Mouse (Mus musculus) hindbrain, embryonic 12.5 days (tissue): ENCODE measurements around the gene Pde7b. TPM values are rescaled to one million over a fixed set of nuclear protein-coding genes. Genes with fewer than 3 reads are reported as not detected.

Experiments
- ATAC-seq: fragments of 200-750 bp; cut with Nextera tagmentation; 2 replicates; pipeline ENCODE4 v1.8.0; 2017; ENCODE audit warnings: moderate TSS enrichment; ENCODE audit not compliant: low FRiP score
- H3K27ac ChIP-seq: fragments of 300-500 bp; sonication (generic); 2 replicates; pipeline ENCODE4 v1.5.1; 2016; ENCODE audit warnings: mild to moderate bottlenecking
- H3K27me3 ChIP-seq: fragments of 300-500 bp; sonication (generic); 2 replicates; pipeline ENCODE4 v1.6.1; 2016; ENCODE audit warnings: mild to moderate bottlenecking
- H3K36me3 ChIP-seq: fragments of 300-500 bp; sonication (generic); 2 replicates; pipeline ENCODE4 v1.6.1; 2016; ENCODE audit warnings: mild to moderate bottlenecking
- H3K4me1 ChIP-seq: fragments of 300-500 bp; sonication (generic); 2 replicates; pipeline ENCODE4 v1.6.1; 2016
- H3K4me2 ChIP-seq: fragments of 300-500 bp; sonication (generic); replicated peaks from 2 replicates; pipeline ENCODE4 v1.6.1; 2016; ENCODE audit warnings: mild to moderate bottlenecking
- H3K4me3 ChIP-seq: fragments of 300-500 bp; sonication (generic); 2 replicates; pipeline ENCODE4 v1.5.1; 2016; ENCODE audit warnings: mild to moderate bottlenecking
- H3K9ac ChIP-seq: fragments of 300-500 bp; sonication (generic); 2 replicates; pipeline ENCODE4 v1.6.1; 2016; ENCODE audit warnings: mild to moderate bottlenecking, moderate library complexity
- H3K9me3 ChIP-seq: fragments of 300-500 bp; sonication (generic); replicated peaks from 2 replicates; pipeline ENCODE4 v1.6.1; 2016; ENCODE audit warnings: mild to moderate bottlenecking
- WGBS: fragments of 180-500 bp; shearing (Covaris S2); methylation state at CpG from one replicate; pipeline ENCODE4 v1.1.7; 2016; 5-methylcytosine and 5-hydroxymethylcytosine counted together
- polyA plus RNA-seq: library from polyadenylated mRNA; unstranded; fragments of >200 nt; fragmentation: Nextera tagmentation; extraction: Ambion mirVana; gene quantifications from 2 replicates; pipeline ENCODE4 v1.2.1, GENCODE M21; 2016

Pde7b gene
- polyA plus RNA-seq, 1 experiment from 2014 or later = 6.9 TPM

DNA sequence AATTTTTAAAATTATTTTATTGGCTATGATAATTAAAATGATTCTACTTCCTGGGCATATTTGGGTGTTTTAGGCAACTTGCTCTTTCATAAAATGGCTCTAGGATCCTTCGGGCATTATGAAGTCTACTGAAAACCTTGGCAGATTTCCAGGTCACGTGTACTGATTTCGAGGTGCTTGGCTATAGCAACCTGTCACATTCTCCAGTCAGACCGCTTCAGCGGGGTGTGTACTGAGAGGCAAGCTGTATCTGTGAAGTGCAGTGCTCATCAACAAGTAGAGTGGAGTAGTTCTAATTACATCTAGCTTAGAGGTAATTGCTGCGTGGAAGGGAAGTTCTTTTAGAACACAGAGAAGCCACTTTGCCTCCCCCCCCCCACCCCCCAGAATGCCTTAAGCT, 156.2 kb downstream of the Pde7b start:
- Histone ChIP-seq H3K36me3 (no peaks in the 10 kb centered on the region), H3K4me2 (no peak overlapping the region), H3K27ac (no peak overlapping the region), H3K4me1 (no peaks in the 10 kb centered on the region), H3K9me3 (no peaks in the 10 kb centered on the region), H3K4me3 (no peak overlapping the region), H3K9ac (no peak overlapping the region), H3K27me3 (no peaks in the 10 kb centered on the region)
- WGBS = 88% methylated on average over 6 of the region's 6 CpGs
- ATAC-seq = no peak

GRCm38 (mm10) chr10:20567684-20568236, 157.1 kb downstream of the Pde7b start:
- H3K27ac ChIP-seq = no peak overlapping the region
- no peaks in the 10 kb centered on the region for H3K4me1 ChIP-seq
- H3K27me3 ChIP-seq = no peaks in the 10 kb centered on the region
- WGBS = 94% methylated on average over 5 of the region's 5 CpGs
- H3K36me3 ChIP-seq = no peaks in the 10 kb centered on the region
- H3K4me2 ChIP-seq = no peak overlapping the region
- no peak for ATAC-seq
- no peaks in the 10 kb centered on the region for H3K9me3 ChIP-seq
- no peak overlapping the region for H3K4me3 ChIP-seq
- no peak overlapping the region for H3K9ac ChIP-seq

DNA sequence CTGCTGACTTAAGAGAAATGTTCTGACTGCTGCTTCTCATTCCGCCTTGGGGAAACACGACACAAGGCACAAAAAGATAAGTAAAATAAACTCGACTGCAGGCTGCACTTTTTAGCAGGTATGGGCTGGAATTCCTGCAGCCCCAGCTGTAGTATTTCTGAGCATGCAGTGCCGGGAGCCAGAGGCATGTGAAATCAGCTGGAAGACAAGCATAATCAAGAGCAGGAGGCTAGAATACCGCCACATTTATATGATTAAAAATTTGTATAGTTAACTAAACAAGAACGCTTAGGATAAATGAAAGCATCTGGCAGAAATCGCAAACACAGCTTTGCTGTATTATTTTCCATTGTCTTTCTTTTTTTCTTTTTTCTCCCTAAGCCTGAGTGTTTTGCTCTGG, 168.4 kb downstream of the Pde7b start:
- H3K9ac ChIP-seq = no peak overlapping the region
- no peak overlapping the region for H3K4me2 ChIP-seq
- no peaks in the 10 kb centered on the region for H3K9me3 ChIP-seq
- no peaks in the 10 kb centered on the region for H3K4me1 ChIP-seq
- H3K27ac ChIP-seq = no peak overlapping the region
- H3K36me3 ChIP-seq = no peaks in the 10 kb centered on the region
- no peaks in the 10 kb centered on the region for H3K27me3 ChIP-seq
- no peak overlapping the region for H3K4me3 ChIP-seq
- WGBS = 68% methylated on average over 7 of the region's 7 CpGs
- no peak for ATAC-seq

- H3K27me3 ChIP-seq = 0 out of 2 replicates have a peak, but pooled peaks cover 2% of the 10 kb centered on the region
- no peaks in the 10 kb centered on the region for H3K9me3 ChIP-seq
- no peak overlapping the region for H3K27ac ChIP-seq
- no peak for ATAC-seq
- H3K36me3 ChIP-seq = no peaks in the 10 kb centered on the region
- H3K9ac ChIP-seq = no peak overlapping the region
- no peak overlapping the region for H3K4me2 ChIP-seq
- H3K4me1 ChIP-seq = peaks cover 20% of the 10 kb centered on the region
- H3K4me3 ChIP-seq = no peak overlapping the region
Measured at GRCm38 (mm10) chr10:20551341-20551740, 173.5 kb downstream of the Pde7b start.

- WGBS = 74% methylated on average over 3 of the region's 3 CpGs
- Histone ChIP-seq H3K27me3 (peaks cover 6% of the 10 kb centered on the region; the same call in 1 of the 2 replicates), H3K4me1 (peaks cover 20% of the 10 kb centered on the region), H3K4me3 (no peak overlapping the region), H3K9ac (no peak overlapping the region), H3K4me2 (no peak overlapping the region), H3K27ac (no peak overlapping the region), H3K9me3 (no peaks in the 10 kb centered on the region), H3K36me3 (no peaks in the 10 kb centered on the region)
- ATAC-seq = no peak
Measured at GRCm38 (mm10) chr10:20550771-20551170, 174.1 kb downstream of the Pde7b start.

- WGBS = 54% methylated on average over 5 of the region's 5 CpGs
- no peaks in the 10 kb centered on the region for H3K9me3 ChIP-seq
- H3K4me1 ChIP-seq = peaks cover 20% of the 10 kb centered on the region
- no peak overlapping the region for H3K27ac ChIP-seq
- no peak overlapping the region for H3K4me3 ChIP-seq
- H3K4me2 ChIP-seq = no peak overlapping the region
- no peaks in the 10 kb centered on the region for H3K36me3 ChIP-seq
- no peak overlapping the region for H3K9ac ChIP-seq
- no peak for ATAC-seq
- peaks cover 6% of the 10 kb centered on the region; the same call in 1 of the 2 replicates for H3K27me3 ChIP-seq
Measured at GRCm38 (mm10) chr10:20550161-20550560, 174.7 kb downstream of the Pde7b start.

DNA sequence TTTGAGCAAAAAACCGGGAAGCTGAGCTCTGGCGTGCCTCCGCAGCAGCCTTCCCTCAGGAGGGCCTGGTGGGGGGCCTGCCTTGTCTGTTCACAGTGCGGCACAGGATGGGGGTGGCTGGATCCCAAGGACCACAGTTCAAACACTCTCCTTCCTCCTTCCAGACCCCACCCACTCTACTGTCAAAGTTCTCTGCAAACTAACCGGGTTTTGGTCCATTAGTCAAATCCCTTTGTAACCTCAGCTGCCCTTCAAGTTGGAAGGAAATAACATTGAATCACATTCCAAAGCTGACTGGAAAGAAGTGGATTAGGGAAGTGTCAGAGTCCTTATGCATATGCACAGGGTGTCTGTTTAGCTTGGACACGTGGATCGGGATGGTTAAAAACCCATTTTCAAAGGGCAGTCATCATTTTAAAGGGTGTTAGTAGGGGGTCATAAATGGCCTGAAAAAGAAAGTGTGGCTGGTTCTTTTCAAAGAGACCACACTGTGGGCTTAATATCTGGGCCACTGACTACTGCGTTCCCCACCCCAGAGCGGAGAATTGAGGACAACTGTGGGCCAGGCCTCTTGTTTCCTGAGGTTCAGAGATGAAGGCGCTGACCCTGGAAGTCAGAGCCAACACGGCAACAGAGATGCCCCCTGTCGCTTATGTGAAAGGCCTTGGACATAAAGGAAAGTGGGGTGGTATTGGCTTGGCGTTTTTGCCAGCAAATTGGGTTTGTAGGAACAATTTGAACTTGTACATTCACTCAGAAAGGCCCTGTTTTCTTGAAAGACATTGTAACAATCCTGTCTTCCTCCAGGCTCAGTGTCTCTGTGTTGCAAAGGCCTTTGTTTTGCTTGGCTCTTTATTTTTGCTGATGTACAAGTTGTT, 175.8 kb downstream of the Pde7b start:
- H3K9ac ChIP-seq = no peak overlapping the region

GRCm38 (mm10) chr10:20547951-20548551, 176.8 kb downstream of the Pde7b start:
- Histone ChIP-seq H3K9me3 (no peaks in the 10 kb centered on the region), H3K9ac (peak overlapping the region; percentile 53), H3K4me3 (peak overlapping the region; percentile 39), H3K27me3 (peaks cover 6% of the 10 kb centered on the region; the same call in 1 of the 2 replicates), H3K4me2 (peak overlapping the region; percentile 67), H3K36me3 (no peaks in the 10 kb centered on the region), H3K27ac (peak overlapping the region; percentile 79), H3K4me1 (peaks cover 20% of the 10 kb centered on the region)
- peak; percentile 67 for ATAC-seq
- WGBS = 2% methylated on average over 19 of the region's 19 CpGs

More for the DNA sequence above, 175.8 kb downstream of the Pde7b start:
- H3K9me3 ChIP-seq = no peaks in the 10 kb centered on the region
- peaks cover 20% of the 10 kb centered on the region for H3K4me1 ChIP-seq
- H3K36me3 ChIP-seq = no peaks in the 10 kb centered on the region
- peak overlapping the region; percentile 39; the same call in 1 of the 2 replicates for H3K4me3 ChIP-seq
- peak overlapping the region; percentile 67 for H3K4me2 ChIP-seq
- 0 out of 2 replicates have a peak overlapping the region, but pooled peaks have one; percentile 79 for H3K27ac ChIP-seq
- WGBS = 13% methylated on average over 13 of the region's 13 CpGs
- peaks cover 6% of the 10 kb centered on the region; the same call in 1 of the 2 replicates for H3K27me3 ChIP-seq
- peak; percentile 58; the same call in 1 of the 2 replicates for ATAC-seq

- Histone ChIP-seq H3K4me1 (peaks cover 5% of the 10 kb centered on the region), H3K36me3 (no peaks in the 10 kb centered on the region), H3K4me3 (no peak overlapping the region), H3K9ac (no peak overlapping the region), H3K9me3 (no peaks in the 10 kb centered on the region), H3K27me3 (peaks cover 6% of the 10 kb centered on the region; the same call in 1 of the 2 replicates), H3K27ac (no peak overlapping the region), H3K4me2 (no peak overlapping the region)
- 74% methylated on average over 3 of the region's 3 CpGs for WGBS
- ATAC-seq = no peak
Measured at GRCm38 (mm10) chr10:20543121-20543520, 181.8 kb downstream of the Pde7b start.

- no peak for ATAC-seq
- Histone ChIP-seq H3K27me3 (no peaks in the 10 kb centered on the region), H3K4me3 (no peak overlapping the region), H3K9ac (no peak overlapping the region), H3K36me3 (no peaks in the 10 kb centered on the region), H3K4me2 (no peak overlapping the region), H3K4me1 (peaks cover 3% of the 10 kb centered on the region; the same call in 1 of the 2 replicates), H3K9me3 (no peaks in the 10 kb centered on the region), H3K27ac (no peak overlapping the region)
- WGBS = 60% methylated on average over 5 of the region's 5 CpGs
Measured at GRCm38 (mm10) chr10:20533811-20534210, 191.1 kb downstream of the Pde7b start.

GRCm38 (mm10) chr10:20531921-20532320, 193.0 kb downstream of the Pde7b start:
- Histone ChIP-seq H3K9ac (no peak overlapping the region), H3K27me3 (no peaks in the 10 kb centered on the region), H3K27ac (no peak overlapping the region), H3K4me1 (peaks cover 9% of the 10 kb centered on the region), H3K4me2 (no peak overlapping the region), H3K36me3 (no peaks in the 10 kb centered on the region), H3K4me3 (no peak overlapping the region), H3K9me3 (no peaks in the 10 kb centered on the region)
- ATAC-seq = no peak
- 88% methylated on average over 5 of the region's 5 CpGs for WGBS
